Mouse (Mus musculus) left cerebral cortex, adult 6 months (tissue): ENCODE measurements around the gene Usp40. TPM values are rescaled to one million over a fixed set of nuclear protein-coding genes. Genes with fewer than 3 reads are reported as not detected.

Experiments used
- long read RNA-seq, 2 experiments: library from polyadenylated mRNA; unstranded; transcript quantifications; one replicate each; pipeline ENCODE4 v2.0.0; 2019 to 2020
- polyA plus RNA-seq: library from polyadenylated mRNA; unstranded; fragments of <200 nt; fragmentation: Nextera tagmentation; gene quantifications from 2 replicates; pipeline ENCODE4 v1.2.3, GENCODE M21; 2021

Gene Usp40
- 2.2 TPM in 2 replicates for polyA plus RNA-seq
- long read RNA-seq, experiment 1, partial matches to known transcripts = 11 of 23 reads
- long read RNA-seq, experiment 1, other reads (novel, unspliced or antisense) = 9 of 23 reads
- long read RNA-seq, experiment 2, partial matches to known transcripts = 2 of 4 reads
- long read RNA-seq, experiment 2, other reads (novel, unspliced or antisense) = 2 of 4 reads

DNA sequence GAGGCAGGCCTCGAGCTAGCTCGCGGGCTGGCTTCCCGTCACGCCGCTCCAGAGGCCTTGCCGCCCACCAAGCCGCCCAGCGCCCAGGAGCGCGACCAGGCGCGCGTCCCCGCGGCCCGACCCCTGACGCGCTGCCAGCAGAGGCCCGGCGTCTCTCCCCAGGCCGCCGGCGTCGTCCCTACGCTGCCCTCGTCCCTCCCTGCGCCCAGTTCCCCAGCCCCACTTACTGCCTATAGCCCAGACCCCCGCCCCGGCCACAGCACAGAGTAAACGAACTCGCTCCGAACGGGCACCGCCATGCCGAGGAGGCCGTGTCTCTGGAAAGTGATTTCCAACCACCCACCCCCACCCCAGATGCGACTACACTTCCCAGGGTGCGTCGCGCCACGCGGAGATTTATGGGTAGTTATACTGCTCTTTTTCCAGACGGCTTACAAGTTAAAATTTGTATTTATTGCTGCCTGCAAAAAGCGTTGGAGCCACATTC, at the start of gene Usp40:
Gene Usp40 (minus strand): TSS at position 341 of the 487 bp plus-strand sequence.

GRCm38 (mm10) chr1:88055088-88055487, 46.7 kb upstream of the Usp40 start, which contains the start of gene Ugt1a10:
Gene Ugt1a10, plus strand, starts transcription at chr1:88055388.

Other genes starting within 250 kb of the Usp40 start
- 4.2 and 5.4 TPM in 2 replicates for gene Sag, start 204.9 kb downstream of the Usp40 start, polyA plus RNA-seq
- 20.1 and 23.3 TPM in 2 replicates for gene Dgkd, start 155.3 kb downstream of the Usp40 start, polyA plus RNA-seq
- gene Ugt1a10, start 46.8 kb upstream of the Usp40 start, polyA plus RNA-seq = not detected in 2 replicates
- gene Ugt1a9, start 62.2 kb upstream of the Usp40 start, polyA plus RNA-seq = not detected in 2 replicates
- gene Ugt1a8, start 79.3 kb upstream of the Usp40 start, polyA plus RNA-seq = not detected in 2 replicates
- gene Ugt1a7c, start 86.5 kb upstream of the Usp40 start, polyA plus RNA-seq = 0.77 and 1.0 TPM in 2 replicates
- not detected in 2 replicates for gene Ugt1a6b, start 94.7 kb upstream of the Usp40 start, polyA plus RNA-seq
- 2.2 and 3.1 TPM in 2 replicates for gene Ugt1a6a, start 126.3 kb upstream of the Usp40 start, polyA plus RNA-seq
- gene Ugt1a5, start 157.5 kb upstream of the Usp40 start, polyA plus RNA-seq = not detected in 2 replicates
- not detected in 2 replicates for gene Ugt1a2, start 192.1 kb upstream of the Usp40 start, polyA plus RNA-seq
- 4.3 and 5.6 TPM in 2 replicates for gene Dnajb3, start 197.2 kb upstream of the Usp40 start, polyA plus RNA-seq
- gene Ugt1a1, start 203.4 kb upstream of the Usp40 start, polyA plus RNA-seq = not detected in 2 replicates
- gene Mroh2a, start 218.4 kb upstream of the Usp40 start, polyA plus RNA-seq = 0.21 and 0.22 TPM in 2 replicates